Mouse (Mus musculus): ENCODE data around the gene Erp27. TPM values are rescaled to one million over a fixed set of nuclear protein-coding genes. Genes with fewer than 3 reads are reported as not detected.

The Erp27 gene
- total and polyA plus RNA-seq, 3 experiments, result 0.55 to 1.9 TPM; not detected in 1

DNA sequence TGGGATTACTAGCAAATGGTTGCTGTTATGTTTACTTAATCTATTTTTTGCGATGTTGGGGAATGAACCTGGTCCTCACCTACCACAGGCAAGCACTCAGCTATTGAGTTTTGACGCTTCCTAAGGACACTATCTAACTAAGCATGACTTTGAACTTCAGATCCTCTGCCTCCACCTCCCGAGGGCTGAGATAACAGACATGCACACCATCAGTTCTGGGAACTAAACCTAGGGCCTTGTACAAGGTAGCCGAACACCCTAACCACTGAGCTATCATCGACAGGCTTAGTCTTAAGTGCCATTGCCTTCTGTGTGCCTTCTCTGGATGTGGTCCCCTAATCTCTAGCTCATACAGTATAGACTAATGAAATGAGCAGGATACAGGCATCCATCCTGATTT, 56.6 kb downstream of the Erp27 start:
- Histone ChIP-seq H3K4me1 (ENCODE audit: control insufficient read depth in 1 of 2, insufficient read depth in 2 of 2) (peaks cover 0 to 3% of the 10 kb centered on the region in 2 experiments; a peak in 2 of 4 replicates), H3K4me3 (replicated peaks in 1 of 3; ENCODE audit: low read depth in 2 of 3, low read length in 2 of 3, poor library complexity in 1 of 3) (no peak overlapping the region), H3K4me2 (ENCODE audit: insufficient read depth, low read depth, poor library complexity, severe bottlenecking) (no peak overlapping the region), H3K79me2 (replicated peaks; ENCODE audit: control insufficient read depth, extremely low read depth, insufficient read depth, poor library complexity, severe bottlenecking) (no peaks in the 10 kb centered on the region), H3K36me3 (replicated peaks in 1 of 2; ENCODE audit: control insufficient read depth in 1 of 2, insufficient read depth in 1 of 2, low read length in 1 of 2) (peaks cover 10 to 45% of the 10 kb centered on the region in 2 experiments), H3K9me3 (replicated peaks; ENCODE audit: low read length) (no peaks in the 10 kb centered on the region), H3K9ac (ENCODE audit: insufficient read depth, low read depth) (no peak overlapping the region), H3K27me3 (replicated peaks) (no peaks in the 10 kb centered on the region), H3K27ac (ENCODE audit: insufficient read depth, low read depth) (no peak overlapping the region)
- dilution Hi-C loops (cut with MboI; ENCODE audit: extremely low pct_ligation_motif_present, extremely low pct_unique_long_range_greater_than_20kb, low sequenced_read_pairs), result loop anchor here (25.0 kb wide), 1 partner anchor 122 kb away; no protein-coding TSS in a partner anchor
- in situ Hi-C loops (cut with MboI; ENCODE audit: low pct_ligation_motif_present, low pct_unique_long_range_greater_than_20kb, low sequenced_read_pairs), result no loop called here
- no peak for TF ChIP-seq E2F4 (IDR thresholded peaks at IDR 0.05; ENCODE audit: insufficient replicate concordance, low read depth, low read length)
- DNase-seq (ENCODE audit: extremely low read depth), result no peak

GRCm38 (mm10) chr6:136861020-136861419, 61.0 kb downstream of the Erp27 start:
- H3K4me2 ChIP-seq (ENCODE audit: insufficient read depth, low read depth, poor library complexity, severe bottlenecking), result no peak overlapping the region
- H3K9ac ChIP-seq (ENCODE audit: insufficient read depth, low read depth), result no peak overlapping the region
- peaks cover 9 to 52% of the 10 kb centered on the region in 2 experiments for H3K36me3 ChIP-seq (replicated peaks in 1 of 2; ENCODE audit: control insufficient read depth in 1 of 2, insufficient read depth in 1 of 2, low read length in 1 of 2)
- H3K79me2 ChIP-seq (replicated peaks; ENCODE audit: control insufficient read depth, extremely low read depth, insufficient read depth, poor library complexity, severe bottlenecking), result no peaks in the 10 kb centered on the region
- TF ChIP-seq MAX (IDR thresholded peaks at IDR 0.05; ENCODE audit: low read length), result no peak
- no peak for TF ChIP-seq TCF12 (IDR thresholded peaks at IDR 0.05; ENCODE audit: low read depth, low read length)
- no peak for TF ChIP-seq RCOR1 (conservative IDR thresholded peaks at IDR 0.05; ENCODE audit: low read depth, low read length)
- no peak for TF ChIP-seq ZNF384 (IDR thresholded peaks at IDR 0.05; ENCODE audit: low read depth, low read length)
- no peak for TF ChIP-seq E2F4 (IDR thresholded peaks at IDR 0.05; ENCODE audit: insufficient replicate concordance, low read depth, low read length)
- no peak for TF ChIP-seq MYC (IDR thresholded peaks at IDR 0.05; ENCODE audit: low read depth, low read length)
- TF ChIP-seq ELF1 (IDR thresholded peaks at IDR 0.05; ENCODE audit: low read depth, low read length), result no peak
- peak; percentile 67 to 87 for TF ChIP-seq CTCF (conservative IDR thresholded peaks at IDR 0.05 in 1 of 2, IDR thresholded peaks at IDR 0.05 in 1 of 2; ENCODE audit: low read depth in 2 of 2, low read length in 2 of 2)
- TF ChIP-seq ZMIZ1 (IDR thresholded peaks at IDR 0.05; ENCODE audit: low read depth, low read length), result no peak
- TF ChIP-seq JUN (IDR thresholded peaks at IDR 0.05; ENCODE audit: insufficient read depth, low read depth, low read length), result no peak
- TF ChIP-seq SIN3A (IDR thresholded peaks at IDR 0.05; ENCODE audit: low read length), result no peak
- TF ChIP-seq NRF1 (IDR thresholded peaks at IDR 0.05; ENCODE audit: low read depth, low read length), result no peak
- TF ChIP-seq EP300 (IDR thresholded peaks at IDR 0.05; ENCODE audit: low read length), result no peak
- TF ChIP-seq JUND (conservative IDR thresholded peaks at IDR 0.05; ENCODE audit: low read depth, low read length), result no peak
- TF ChIP-seq ZC3H11A (IDR thresholded peaks at IDR 0.05; ENCODE audit: low read depth, low read length), result peak; percentile 39; the same call in 1 of the 2 replicates
- TF ChIP-seq RAD21 (IDR thresholded peaks at IDR 0.05; ENCODE audit: low read depth, low read length), result peak; percentile 89
- TF ChIP-seq ETS1 (conservative IDR thresholded peaks at IDR 0.05; ENCODE audit: low read depth, low read length), result no peak
- peak; percentile 81 for TF ChIP-seq SMC3 (IDR thresholded peaks at IDR 0.05; ENCODE audit: low read depth, low read length)
- TF ChIP-seq MAFK (IDR thresholded peaks at IDR 0.05; ENCODE audit: insufficient replicate concordance, low read length), result no peak
- no peak for TF ChIP-seq MAZ (IDR thresholded peaks at IDR 0.05; ENCODE audit: low read depth, low read length)
- no peak for TF ChIP-seq USF1 (IDR thresholded peaks at IDR 0.05; ENCODE audit: low read depth, low read length)
- in situ Hi-C loops (cut with MboI; ENCODE audit: low pct_ligation_motif_present, low pct_unique_long_range_greater_than_20kb, low sequenced_read_pairs) (no loop called here), dilution Hi-C loops (cut with MboI; ENCODE audit: extremely low pct_ligation_motif_present, extremely low pct_unique_long_range_greater_than_20kb, low sequenced_read_pairs) (loop anchor here (25.0 kb wide), 1 partner anchor 126 kb away; no protein-coding TSS in a partner anchor)
- peaks cover 0 to 7% of the 10 kb centered on the region in 2 experiments; a peak in 2 of 4 replicates for H3K4me1 ChIP-seq (ENCODE audit: control insufficient read depth in 1 of 2, insufficient read depth in 2 of 2)
- H3K27me3 ChIP-seq (replicated peaks), result no peaks in the 10 kb centered on the region
- no peak overlapping the region for H3K4me3 ChIP-seq (replicated peaks in 1 of 3; ENCODE audit: low read depth in 2 of 3, low read length in 2 of 3, poor library complexity in 1 of 3)
- no peak overlapping the region for H3K27ac ChIP-seq (ENCODE audit: insufficient read depth, low read depth)
- no peaks in the 10 kb centered on the region for H3K9me3 ChIP-seq (replicated peaks; ENCODE audit: low read length)
- DNase-seq (ENCODE audit: extremely low read depth), result peak; percentile 56

All from CH12.LX (cell line).